Mouse (Mus musculus): Measurements from ENCODE around the gene Rnaseh2b.

The Rnaseh2b gene

GRCm38 (mm10) chr14:62363774-62364173 lies 71.4 kb downstream of the Rnaseh2b start:
- no peak for DNase-seq

DNA sequence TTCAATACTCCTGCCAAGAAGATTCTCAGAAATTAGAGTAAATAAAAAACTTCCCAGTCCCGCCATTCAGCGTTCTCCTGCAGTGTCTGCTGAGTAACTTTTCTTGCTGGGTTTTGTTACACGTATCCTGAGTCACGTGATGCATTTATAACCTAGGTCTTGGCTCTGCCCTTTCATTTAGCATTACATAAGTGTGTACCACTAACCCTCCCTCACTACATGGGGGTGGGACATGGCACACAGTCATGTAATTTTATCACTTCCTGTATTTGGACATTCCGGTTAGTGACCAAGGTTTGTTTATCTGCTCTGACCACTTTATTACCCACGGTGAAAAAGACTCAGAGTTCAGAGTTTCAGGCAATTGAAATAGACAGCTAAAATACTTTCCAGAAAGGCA lies 78.4 kb downstream of the Rnaseh2b start:
- peak; percentile 81 for DNase-seq

DNA sequence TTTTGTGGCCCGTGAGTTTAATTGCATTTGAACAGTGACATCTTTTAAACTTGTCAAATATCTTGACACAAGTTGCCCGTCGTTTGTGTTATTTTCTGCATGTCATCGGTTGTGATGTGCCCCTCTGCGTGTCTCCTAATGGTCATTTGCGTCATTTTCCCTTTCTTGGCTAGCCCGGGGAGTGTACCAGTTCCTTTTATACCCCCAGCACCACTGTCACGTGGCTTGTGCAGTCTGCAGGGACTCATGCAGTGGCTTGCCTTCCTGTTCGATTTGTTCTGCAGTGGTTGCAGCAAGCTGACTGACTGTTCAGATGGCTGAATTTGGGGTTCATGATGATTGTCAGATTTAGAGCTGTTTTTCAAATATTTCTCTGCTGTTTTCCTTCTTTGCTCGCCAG lies 81.6 kb downstream of the Rnaseh2b start:
- no peak for DNase-seq

DNA sequence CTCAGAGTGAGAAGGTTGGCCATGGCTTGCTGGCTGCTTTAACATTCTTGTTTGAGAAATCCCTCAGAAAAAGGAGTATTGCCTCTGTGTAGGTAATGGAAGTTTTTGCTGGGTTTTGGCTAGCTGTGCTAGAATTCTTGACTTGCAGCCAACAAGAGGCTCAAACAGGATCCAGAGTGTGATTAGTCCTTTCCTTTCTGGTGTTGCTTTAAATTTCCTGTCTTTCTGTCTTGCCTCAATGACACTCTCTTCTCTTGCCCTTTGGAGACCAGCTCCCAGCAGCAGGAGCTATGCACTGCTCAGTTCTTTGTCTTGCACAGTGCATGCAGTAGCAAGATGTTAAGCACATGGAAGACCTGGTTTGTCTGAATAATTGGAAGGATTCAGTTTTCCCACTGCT lies 83.3 kb downstream of the Rnaseh2b start:
- peak; percentile 52 for DNase-seq

- no peak for DNase-seq
These were observed 83.7 kb downstream of the Rnaseh2b start for GRCm38 (mm10) chr14:62376115-62376514.

GRCm38 (mm10) chr14:62379391-62379790 lies 87.0 kb downstream of the Rnaseh2b start:
- DNase-seq, result no peak

- DNase-seq, result no peak
These were observed 88.2 kb downstream of the Rnaseh2b start for GRCm38 (mm10) chr14:62380606-62381005.

- DNase-seq, result no peak
These were observed 90.7 kb downstream of the Rnaseh2b start for GRCm38 (mm10) chr14:62383109-62383508.

DNA sequence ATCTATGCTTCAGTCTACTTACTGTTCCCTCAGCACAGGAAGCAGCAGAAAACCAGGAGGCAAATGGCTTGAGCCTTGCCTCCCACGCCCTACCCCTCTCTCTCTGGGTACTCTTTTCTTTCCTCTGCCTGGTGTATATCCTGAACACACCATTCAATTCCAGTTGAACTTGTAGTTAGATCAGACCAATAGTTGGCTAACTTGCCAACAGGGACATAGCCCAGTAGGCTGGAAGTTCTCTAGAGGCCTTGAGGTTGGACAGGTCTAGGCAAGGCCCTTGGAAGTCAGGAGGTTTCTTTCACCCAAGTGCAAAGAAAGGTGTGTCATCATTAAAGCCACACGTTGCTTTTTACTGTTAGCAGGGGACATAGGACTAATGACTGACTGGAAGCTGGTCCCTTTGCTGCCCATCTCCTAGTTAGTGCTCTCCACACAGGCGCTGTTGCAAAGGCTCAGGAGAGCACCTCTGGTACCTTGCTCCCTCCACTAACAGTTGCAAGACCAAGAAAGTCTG lies 91.5 kb downstream of the Rnaseh2b start:
- DNase-seq, result no peak

DNA sequence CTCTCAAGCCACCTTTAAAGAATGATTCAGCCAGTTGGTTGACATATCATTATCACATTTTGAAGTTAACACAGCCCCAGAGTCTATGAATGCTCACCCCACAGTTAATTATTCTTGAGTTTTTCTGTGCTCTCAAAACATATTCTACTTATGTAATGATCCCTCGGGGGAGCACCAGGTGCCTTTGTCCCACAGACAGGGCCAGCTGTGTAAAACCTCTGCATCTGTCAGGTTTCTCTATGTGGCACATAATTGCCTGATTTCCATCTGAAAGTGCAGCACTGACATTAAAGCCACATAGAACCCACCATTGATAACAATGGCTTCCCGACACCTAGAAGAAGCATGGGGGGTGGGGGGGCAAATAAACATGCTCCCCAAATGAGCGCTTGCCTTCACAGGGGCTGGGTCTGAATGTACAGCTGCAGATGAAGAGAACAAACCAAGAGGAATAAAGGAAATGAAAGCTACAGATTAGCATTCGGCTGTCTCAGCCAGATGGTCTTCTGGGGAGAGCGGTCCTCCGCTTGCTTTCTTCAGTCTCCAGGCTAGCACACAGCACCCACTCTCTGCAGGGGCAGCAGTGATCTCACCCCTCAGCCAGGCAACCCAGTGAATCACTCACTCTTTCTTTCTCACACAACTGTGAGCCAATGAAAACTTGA lies 96.8 kb downstream of the Rnaseh2b start:
- DNase-seq, result peak; percentile 38

DNA sequence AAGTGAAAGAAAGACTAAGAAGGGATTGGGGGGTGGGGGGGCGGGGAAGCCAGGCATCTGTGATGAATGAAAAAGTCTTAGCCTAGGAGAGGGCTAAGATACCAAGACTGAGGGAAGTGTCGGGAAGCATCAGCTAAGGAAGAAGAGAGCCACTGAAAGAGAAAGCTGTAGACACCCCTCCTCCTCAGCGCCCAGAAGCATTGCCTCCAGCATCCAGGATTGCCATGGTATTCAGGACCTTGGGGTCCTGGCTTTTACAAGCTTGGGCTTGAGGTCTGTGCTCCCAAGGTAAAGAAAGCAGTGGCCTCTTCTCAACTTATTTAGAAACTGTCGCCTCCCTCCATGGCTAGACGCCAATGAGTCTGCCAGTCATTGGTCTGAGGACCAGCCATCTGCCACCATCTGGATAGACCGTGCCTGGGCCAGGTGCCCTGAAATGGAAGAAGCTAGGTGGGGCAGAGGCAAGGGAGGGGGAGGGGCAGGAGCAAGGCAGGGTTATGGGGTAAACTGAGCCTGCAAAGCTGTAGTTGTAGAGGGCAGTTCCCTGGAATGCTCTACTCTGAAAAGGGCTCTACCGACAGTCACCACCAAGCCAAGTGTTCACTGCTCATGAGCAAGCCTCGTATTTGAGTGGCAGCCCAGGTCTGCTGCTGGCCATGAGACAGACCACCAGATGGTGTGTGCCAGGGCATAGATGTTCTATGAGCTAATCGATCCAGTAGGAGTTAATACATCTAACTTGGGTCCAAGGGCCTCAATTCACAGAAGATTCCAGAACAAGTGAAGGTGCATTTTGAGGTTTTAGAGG lies 97.5 kb downstream of the Rnaseh2b start:
- DNase-seq, result peak; percentile 22

GRCm38 (mm10) chr14:62392754-62393153 lies 100.4 kb downstream of the Rnaseh2b start:
- peak; percentile 56 for DNase-seq

GRCm38 (mm10) chr14:62395346-62395745 lies 103.0 kb downstream of the Rnaseh2b start:
- no peak for DNase-seq

- DNase-seq, result peak; percentile 24
These were observed 123.8 kb downstream of the Rnaseh2b start for GRCm38 (mm10) chr14:62416007-62416741.

GRCm38 (mm10) chr14:62416742-62417134 lies 124.3 kb downstream of the Rnaseh2b start:
- peak; percentile 75 for DNase-seq

DNA sequence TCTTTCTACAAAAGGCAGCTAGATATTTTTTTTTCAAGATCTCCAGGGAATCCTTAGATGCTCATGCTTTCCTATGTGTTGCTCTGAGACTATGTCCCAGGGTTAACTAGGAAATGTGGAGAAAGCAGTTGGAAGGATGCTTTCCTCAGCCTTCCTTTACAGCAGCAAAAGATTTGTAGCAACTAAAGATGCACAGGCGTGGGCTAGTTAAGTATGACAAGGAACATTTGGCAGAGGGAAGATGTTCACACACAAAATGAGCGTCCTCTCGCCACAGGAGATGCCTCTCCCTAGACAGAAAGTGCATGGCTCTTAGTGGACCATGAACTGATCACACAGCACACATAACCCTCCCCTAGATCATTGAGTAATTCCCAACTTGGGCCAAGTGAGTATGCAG lies 125.1 kb downstream of the Rnaseh2b start:
- DNase-seq, result no peak

DNA sequence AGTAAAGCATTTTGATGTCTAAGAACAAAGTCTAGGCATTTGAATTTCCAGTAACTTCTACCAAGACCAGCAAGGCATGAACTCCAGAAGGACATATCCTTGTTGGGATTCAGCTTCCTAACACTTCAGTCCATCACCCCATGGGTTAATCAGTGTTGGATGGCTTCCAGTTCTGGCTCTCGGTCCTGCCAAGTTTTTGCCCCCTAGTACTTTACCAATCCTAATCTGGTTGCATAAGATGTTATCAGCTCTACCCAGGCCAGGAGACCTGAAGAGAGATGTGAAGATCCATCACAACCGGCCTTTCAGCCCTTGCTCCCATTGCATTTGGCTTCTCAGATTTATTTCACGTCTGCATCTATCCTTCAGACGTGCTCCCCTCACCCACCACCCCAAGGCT lies 129.9 kb downstream of the Rnaseh2b start:
- no peak for DNase-seq
